Mouse (Mus musculus) limb, embryonic 14.5 days (tissue): ENCODE results near the gene Mcu. TPM values are rescaled to one million over a fixed set of nuclear protein-coding genes. Genes with fewer than 3 reads are reported as not detected.

Source experiments
- ATAC-seq: fragments of 200-750 bp; cut with Nextera tagmentation; 2 replicates; pipeline ENCODE4 v1.8.0; 2017; ENCODE audit warnings: low read depth, moderate number of reproducible peaks, moderate TSS enrichment; ENCODE audit not compliant: low FRiP score
- DNase-seq: peaks from one replicate; pipeline ENCODE4 v3.0.0-alpha.2; 2015; ENCODE audit warnings: low spot score
- H3K27ac ChIP-seq: fragments of 300-500 bp; sonication (generic); replicated peaks from 2 replicates; pipeline ENCODE4 v1.5.1; 2014; ENCODE audit warnings: low read depth, mild to moderate bottlenecking, low read length, moderate library complexity, mixed read lengths
- H3K27me3 ChIP-seq: fragments of 300-500 bp; sonication (generic); 2 replicates; pipeline ENCODE4 v1.6.1; 2014; ENCODE audit warnings: low read length, mixed read lengths; ENCODE audit not compliant: control insufficient read depth, insufficient read depth
- H3K36me3 ChIP-seq: fragments of 300-500 bp; sonication (generic); 2 replicates; pipeline ENCODE4 v1.6.1; 2014; ENCODE audit warnings: mild to moderate bottlenecking, low read length, moderate library complexity, mixed read lengths; ENCODE audit not compliant: control insufficient read depth, insufficient read depth
- H3K4me1 ChIP-seq: fragments of 300-500 bp; sonication (generic); 2 replicates; pipeline ENCODE4 v1.6.1; 2014; ENCODE audit warnings: antibody characterized with exemption, low read length, mixed read lengths; ENCODE audit not compliant: control insufficient read depth, insufficient read depth
- H3K4me2 ChIP-seq: fragments of 300-500 bp; sonication (generic); replicated peaks from 2 replicates; pipeline ENCODE4 v1.6.1; 2014; ENCODE audit warnings: low read depth, mild to moderate bottlenecking, low read length, moderate library complexity; ENCODE audit not compliant: severe bottlenecking
- H3K4me3 ChIP-seq: fragments of 300-500 bp; sonication (generic); replicated peaks from 2 replicates; pipeline ENCODE4 v1.5.1; 2014; ENCODE audit warnings: low read length
- H3K9ac ChIP-seq: fragments of 300-500 bp; sonication (generic); 2 replicates; pipeline ENCODE4 v1.6.1; 2014; ENCODE audit warnings: mild to moderate bottlenecking, low read depth, low read length, moderate library complexity; ENCODE audit not compliant: severe bottlenecking
- H3K9me3 ChIP-seq: fragments of 300-500 bp; sonication (generic); 2 replicates; pipeline ENCODE4 v1.6.1; 2016; ENCODE audit warnings: low read length; ENCODE audit not compliant: control insufficient read depth
- POLR2A ChIP-seq: fragments of 200-500 bp; IDR thresholded peaks from 2 replicates; pipeline ENCODE4 v1.8.0; 2012; ENCODE audit warnings: inconsistent platforms, mild to moderate bottlenecking, moderate library complexity, borderline replicate concordance; ENCODE audit not compliant: insufficient read depth, insufficient read length; ENCODE audit errors: extremely low read depth
- WGBS: fragments of 180-500 bp; shearing (Covaris S2); extraction: QIAGEN DNeasy Blood & Tissue Kit; methylation state at CpG from one replicate; pipeline ENCODE4 v1.1.7; 2014; 5-methylcytosine and 5-hydroxymethylcytosine counted together
- polyA plus RNA-seq, 2 experiments: library from polyadenylated mRNA; depleted of rRNA in 1 of 2; stranded (reverse) in 1 of 2; unstranded in 1 of 2; fragments of >200 nt; fragmentation: Nextera tagmentation in 1 of 2; extraction: Ambion mirVana in 1 of 2; gene quantifications; 2 replicates each; pipeline versions ENCODE4 v1.2.1 to v1.2.3; 2012 to 2014

Mcu gene
- polyA plus RNA-seq, 2 experiments, result 34.5 to 54.2 TPM

DNA sequence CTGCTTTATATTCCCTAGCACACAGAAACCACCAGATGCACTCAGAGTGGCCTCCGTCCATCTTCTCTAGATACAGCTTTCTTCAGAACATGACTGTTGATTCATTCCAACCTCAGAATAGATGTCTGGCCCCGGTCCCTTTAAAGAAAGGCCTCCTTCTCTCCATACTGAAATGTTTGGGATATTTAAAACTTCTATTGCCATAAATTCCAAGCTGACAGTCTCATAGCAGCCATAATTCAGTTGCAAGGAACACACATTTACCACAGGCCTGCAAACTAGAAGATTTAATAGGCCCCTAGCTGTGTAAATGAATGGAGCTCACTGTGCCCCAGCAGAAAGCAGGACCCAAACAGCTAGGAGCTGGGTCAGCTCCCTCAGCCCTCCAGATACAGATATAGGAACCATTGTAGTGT, 50.5 kb downstream of the Mcu start:
- Histone ChIP-seq H3K4me3 (no peak overlapping the region), H3K27me3 (no peaks in the 10 kb centered on the region), H3K4me2 (peak overlapping the region; percentile 10; the same call in 1 of the 2 replicates), H3K9me3 (no peaks in the 10 kb centered on the region), H3K27ac (peak overlapping the region; percentile 78), H3K36me3 (peaks cover 4% of the 10 kb centered on the region; the same call in 1 of the 2 replicates), H3K9ac (no peak overlapping the region), H3K4me1 (peaks cover 63% of the 10 kb centered on the region)
- no peak for TF ChIP-seq POLR2A
- peak; percentile 59 for DNase-seq
- ATAC-seq, result peak; percentile 73
- 20% methylated on average over 2 of the region's 2 CpGs for WGBS

- no peaks in the 10 kb centered on the region for H3K27me3 ChIP-seq
- WGBS, result 66% methylated on average over 5 of the region's 5 CpGs
- peaks cover 55% of the 10 kb centered on the region for H3K4me1 ChIP-seq
- no peak overlapping the region for H3K4me3 ChIP-seq
- no peak for TF ChIP-seq POLR2A
- H3K4me2 ChIP-seq, result no peak overlapping the region
- peaks cover 4% of the 10 kb centered on the region; the same call in 1 of the 2 replicates for H3K36me3 ChIP-seq
- H3K9ac ChIP-seq, result no peak overlapping the region
- no peak for DNase-seq
- 0 out of 2 replicates have a peak overlapping the region, but pooled peaks have one; percentile 7 for H3K27ac ChIP-seq
- ATAC-seq, result no peak
- H3K9me3 ChIP-seq, result no peaks in the 10 kb centered on the region
Measured at GRCm38 (mm10) chr10:59564551-59564950, 51.9 kb downstream of the Mcu start.

GRCm38 (mm10) chr10:59562511-59562910, 54.0 kb downstream of the Mcu start:
- no peak overlapping the region for H3K4me2 ChIP-seq
- peak overlapping the region; percentile 48; the same call in 1 of the 2 replicates for H3K27ac ChIP-seq
- peak; percentile 52 for DNase-seq
- peak; percentile 65; the same call in 1 of the 2 replicates for ATAC-seq
- WGBS, result 36% methylated on average over 4 of the region's 4 CpGs
- TF ChIP-seq POLR2A, result no peak
- no peak overlapping the region for H3K9ac ChIP-seq
- H3K4me3 ChIP-seq, result no peak overlapping the region
- no peaks in the 10 kb centered on the region for H3K27me3 ChIP-seq
- peaks cover 2% of the 10 kb centered on the region; the same call in 1 of the 2 replicates for H3K36me3 ChIP-seq
- no peaks in the 10 kb centered on the region for H3K9me3 ChIP-seq
- H3K4me1 ChIP-seq, result peaks cover 44% of the 10 kb centered on the region

DNA sequence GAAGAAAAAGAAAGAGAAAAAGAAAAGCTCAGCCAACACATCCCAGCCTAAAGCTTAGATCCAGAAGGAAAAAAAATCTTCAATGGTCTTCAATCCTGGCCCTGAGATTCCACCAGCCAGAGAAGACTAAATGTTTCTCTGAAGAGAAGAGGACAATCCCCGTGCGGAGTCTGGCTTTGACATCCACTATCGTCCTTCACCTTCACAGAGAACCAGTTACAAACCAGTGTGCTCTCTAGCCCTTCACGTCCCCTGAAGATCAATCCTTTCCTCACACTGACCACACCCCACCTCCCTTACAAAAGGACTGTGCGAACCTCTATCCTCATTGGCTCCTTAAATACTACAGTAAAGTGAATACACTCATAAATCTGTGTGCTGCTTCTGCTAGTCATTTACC, 56.4 kb downstream of the Mcu start:
- no peak for TF ChIP-seq POLR2A
- no peak for DNase-seq
- H3K36me3 ChIP-seq, result no peaks in the 10 kb centered on the region; the same call in 1 of the 2 replicates
- WGBS, result 94% methylated on average over 5 of the region's 5 CpGs
- H3K27me3 ChIP-seq, result no peaks in the 10 kb centered on the region
- peaks cover 27% of the 10 kb centered on the region for H3K4me1 ChIP-seq
- H3K9me3 ChIP-seq, result no peaks in the 10 kb centered on the region
- H3K9ac ChIP-seq, result no peak overlapping the region
- ATAC-seq, result no peak
- no peak overlapping the region for H3K4me3 ChIP-seq
- H3K27ac ChIP-seq, result no peak overlapping the region
- H3K4me2 ChIP-seq, result no peak overlapping the region

DNA sequence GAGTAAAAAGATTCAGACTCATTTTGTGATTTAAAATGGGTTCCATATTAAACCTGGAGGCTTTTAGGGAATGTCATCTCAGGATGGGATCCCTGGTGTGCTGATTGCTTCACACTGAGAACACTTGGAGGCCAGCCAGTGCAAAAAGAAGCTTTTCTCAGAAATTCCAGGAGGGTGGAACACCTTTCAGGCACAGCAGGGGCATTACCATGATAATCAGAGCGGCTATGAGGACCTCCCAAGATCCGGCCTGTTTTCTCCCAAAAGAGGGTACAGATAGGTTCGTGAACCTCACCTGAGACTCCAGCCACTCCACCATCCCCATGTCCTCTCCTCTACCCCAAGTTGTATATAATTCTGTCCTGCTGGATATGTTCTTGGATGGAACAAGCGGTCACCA, 57.9 kb downstream of the Mcu start:
- TF ChIP-seq POLR2A, result no peak
- DNase-seq, result no peak
- 87% methylated on average over 4 of the region's 4 CpGs for WGBS

GRCm38 (mm10) chr10:59558164-59558563, 58.3 kb downstream of the Mcu start:
- no peaks in the 10 kb centered on the region for H3K9me3 ChIP-seq
- H3K4me3 ChIP-seq, result no peak overlapping the region
- H3K27ac ChIP-seq, result no peak overlapping the region
- 87% methylated on average over 5 of the region's 5 CpGs for WGBS
- peaks cover 16% of the 10 kb centered on the region for H3K4me1 ChIP-seq
- H3K27me3 ChIP-seq, result no peaks in the 10 kb centered on the region
- DNase-seq (no peak), ATAC-seq (no peak)
- no peaks in the 10 kb centered on the region for H3K36me3 ChIP-seq
- no peak overlapping the region for H3K4me2 ChIP-seq
- H3K9ac ChIP-seq, result no peak overlapping the region
- TF ChIP-seq POLR2A, result no peak

More for the DNA sequence above, 57.9 kb downstream of the Mcu start:
- no peaks in the 10 kb centered on the region for H3K27me3 ChIP-seq
- H3K9ac ChIP-seq, result no peak overlapping the region
- H3K9me3 ChIP-seq, result no peaks in the 10 kb centered on the region
- no peak overlapping the region for H3K4me3 ChIP-seq
- peaks cover 20% of the 10 kb centered on the region for H3K4me1 ChIP-seq
- ATAC-seq, result no peak
- H3K27ac ChIP-seq, result no peak overlapping the region
- no peak overlapping the region for H3K4me2 ChIP-seq
- H3K36me3 ChIP-seq, result no peaks in the 10 kb centered on the region
